In the genomic region with DNA sequence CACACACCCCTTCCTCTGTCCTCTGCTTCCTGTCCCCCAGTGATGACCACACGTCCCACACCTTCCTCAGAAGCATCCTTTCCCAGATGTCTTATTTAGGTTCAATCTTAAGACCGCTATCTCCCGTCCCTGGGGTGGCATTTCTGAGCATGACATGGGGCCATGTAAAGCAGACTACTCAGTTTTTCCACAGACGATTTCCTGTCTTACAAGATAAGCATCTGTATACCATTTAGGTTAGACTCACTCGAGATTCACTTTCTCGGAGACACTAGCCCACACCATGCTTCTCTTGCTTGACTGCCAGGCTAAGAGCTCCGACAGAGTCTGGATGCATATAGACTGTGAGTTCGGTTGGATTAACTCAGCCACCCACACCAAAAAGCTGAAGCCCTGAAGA, we compare ENCODE assay signal across 12 mouse cellular contexts. TPM values are rescaled to one million over a fixed set of nuclear protein-coding genes. Genes with fewer than 3 reads are reported as not detected.
DNase-seq lines count a peak whose midpoint lies in the region.
"Had no signal": no experiment of that assay in that cellular context is flagged by ENCODE, and none has a peak within 500 bp of the region (broad histone marks: within the 10 kb centered on the region; RNA-seq: fewer than 3 reads in every experiment).

No protein-coding gene starts in this region.

- peak; percentile 94 for DNase-seq in CD4-positive helper T cell, adult 2 months (ENCODE audit: low read depth, low spot score)
- DNase-seq in CD8-positive naive resting alpha-beta T cell, adult 2 months (ENCODE audit: low read depth in 2 of 2, low spot score in 2 of 2) = peak; percentile 49 to 57
- peak; percentile 91 for DNase-seq in naive thymus-derived CD4-positive, alpha-beta T cell, adult 2 months (ENCODE audit: low read depth)
- DNase-seq in thymus, postnatal 25 days = peak; percentile 57
- no peak for DNase-seq in right cerebral cortex, adult 2 months (ENCODE audit: low spot score in 2 of 2)
- no peak for DNase-seq in urinary bladder, adult 2 months (ENCODE audit: low spot score)
- no peak for DNase-seq in lung, postnatal 10 days
- DNase-seq: cerebellum, adult 2 months; heart, adult 18-20 months; heart, postnatal 36 days; midbrain, embryonic 14.5 days; right cerebral cortex, postnatal 25 days had no signal

RNA-seq across cellular contexts. Expression of a gene that starts 40.6 kb away (rescaled TPM):
- polyA plus RNA-seq in urinary bladder, adult 2 months (2012; rRNA removed) = 12.2 and 12.6 TPM in 2 replicates

RNA-seq across cellular contexts. Expression of a gene that starts 51.5 kb away (rescaled TPM):
- polyA plus RNA-seq in urinary bladder, adult 2 months (2012; rRNA removed) = 39.3 and 45.1 TPM in 2 replicates

Comparison
In these comparisons a context has a peak if more than half of its experiments do, and no peak if none do; other contexts are left out.
1. DNase-seq: peak in CD4-positive helper T cell, adult 2 months (single experiment), CD8-positive naive resting alpha-beta T cell, adult 2 months (2 of 2), naive thymus-derived CD4-positive, alpha-beta T cell, adult 2 months (single experiment) and thymus, postnatal 25 days (single experiment); none in right cerebral cortex, adult 2 months (0 of 2), urinary bladder, adult 2 months (single experiment) and lung, postnatal 10 days (single experiment).